Mouse (Mus musculus) adrenal gland, postnatal 25 days (tissue): ENCODE results near the gene Synrg. TPM values are rescaled to one million over a fixed set of nuclear protein-coding genes. Genes with fewer than 3 reads are reported as not detected.

ENCODE experiments used
- DNase-seq: peaks from one replicate; pipeline ENCODE4 v3.0.0; 2021; ENCODE audit warnings: mixed read lengths
- total RNA-seq: library from RNA; stranded (reverse); gene quantifications from 2 replicates; pipeline ENCODE4 v1.2.3, GENCODE M21; 2021

The Synrg gene
- total RNA-seq, 1 experiment from 2014 or later, result 48.2 TPM

GRCm38 (mm10) chr11:84040621-84041020 is 76.4 kb downstream of the Synrg start:
- DNase-seq, result no peak

- DNase-seq, result peak; percentile 58
Observed at GRCm38 (mm10) chr11:84042808-84043762, 78.9 kb downstream of the Synrg start.

GRCm38 (mm10) chr11:84044988-84045387 is 80.8 kb downstream of the Synrg start:
- no peak for DNase-seq

- no peak for DNase-seq
Observed at GRCm38 (mm10) chr11:84047270-84047669, 83.0 kb downstream of the Synrg start.

- no peak for DNase-seq
Observed at GRCm38 (mm10) chr11:84048411-84048810, 84.2 kb downstream of the Synrg start.

- DNase-seq, result no peak
Observed at GRCm38 (mm10) chr11:84053055-84053454, 88.8 kb downstream of the Synrg start.

- DNase-seq, result peak; percentile 67
Observed at GRCm38 (mm10) chr11:84053524-84054163, 89.4 kb downstream of the Synrg start.

GRCm38 (mm10) chr11:84057418-84057817 is 93.2 kb downstream of the Synrg start:
- DNase-seq, result no peak

GRCm38 (mm10) chr11:84059784-84060183 is 95.6 kb downstream of the Synrg start:
- no peak for DNase-seq

GRCm38 (mm10) chr11:84060635-84061034 is 96.4 kb downstream of the Synrg start:
- DNase-seq, result no peak

- no peak for DNase-seq
Observed at GRCm38 (mm10) chr11:84061881-84062280, 97.7 kb downstream of the Synrg start.

- DNase-seq, result no peak
Observed at GRCm38 (mm10) chr11:84062805-84063204, 98.6 kb downstream of the Synrg start.

GRCm38 (mm10) chr11:84063631-84064209 is 99.5 kb downstream of the Synrg start:
- DNase-seq, result no peak

GRCm38 (mm10) chr11:84066071-84066481 is 101.8 kb downstream of the Synrg start:
- DNase-seq, result no peak

GRCm38 (mm10) chr11:84066927-84067645 is 102.9 kb downstream of the Synrg start:
- peak; percentile 61 for DNase-seq

GRCm38 (mm10) chr11:84067720-84068190 is 103.5 kb downstream of the Synrg start:
- DNase-seq, result no peak

GRCm38 (mm10) chr11:84068191-84069033 is 104.2 kb downstream of the Synrg start:
- peak; percentile 68 for DNase-seq

GRCm38 (mm10) chr11:84069034-84069370 is 104.8 kb downstream of the Synrg start, which contains the start of gene Dusp14:
Dusp14 (minus strand) TSS chr11:84069261.
- DNase-seq, result peak; percentile 23

GRCm38 (mm10) chr11:84072904-84073651 is 108.8 kb downstream of the Synrg start:
- no peak for DNase-seq
